Mouse (Mus musculus): ENCODE results near the gene Rft1. TPM values are rescaled to one million over a fixed set of nuclear protein-coding genes. Genes with fewer than 3 reads are reported as not detected.
"Not testable (repeated sequence)": the region's sequence is repeated elsewhere in the genome, so short reads cannot be mapped to it uniquely, and the experiment has no call there.

The Rft1 gene
- total RNA-seq, 2 experiments from 2014 or later = 10.1 to 11.3 TPM

DNA sequence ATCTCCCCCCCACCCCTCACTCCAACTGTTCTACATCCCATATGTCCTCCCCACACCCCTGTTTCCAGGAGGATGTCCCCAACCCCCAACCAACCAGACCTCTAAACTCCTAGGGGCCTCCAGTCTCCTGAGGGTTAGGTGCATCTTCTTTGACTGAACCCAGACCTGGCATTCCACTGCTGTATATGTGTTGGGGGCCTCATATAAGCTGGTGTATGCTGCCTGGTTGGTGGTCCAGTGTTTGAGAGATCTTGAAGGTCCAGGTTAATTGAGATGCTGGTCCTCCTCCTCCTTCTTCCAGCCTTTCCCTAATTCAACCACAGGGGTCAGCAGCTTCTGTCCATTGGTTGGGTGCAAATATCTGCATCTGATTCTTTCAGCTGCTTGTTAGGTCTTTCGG lies 64.5 kb downstream of the Rft1 start:
- DNase-seq (ENCODE audit: extremely low spot score in 1 of 2, low spot score in 1 of 2) = not testable (repeated sequence)

GRCm38 (mm10) chr14:30719514-30719913 lies 65.4 kb downstream of the Rft1 start:
- DNase-seq (ENCODE audit: extremely low spot score in 1 of 2, low spot score in 1 of 2) = no peak

DNA sequence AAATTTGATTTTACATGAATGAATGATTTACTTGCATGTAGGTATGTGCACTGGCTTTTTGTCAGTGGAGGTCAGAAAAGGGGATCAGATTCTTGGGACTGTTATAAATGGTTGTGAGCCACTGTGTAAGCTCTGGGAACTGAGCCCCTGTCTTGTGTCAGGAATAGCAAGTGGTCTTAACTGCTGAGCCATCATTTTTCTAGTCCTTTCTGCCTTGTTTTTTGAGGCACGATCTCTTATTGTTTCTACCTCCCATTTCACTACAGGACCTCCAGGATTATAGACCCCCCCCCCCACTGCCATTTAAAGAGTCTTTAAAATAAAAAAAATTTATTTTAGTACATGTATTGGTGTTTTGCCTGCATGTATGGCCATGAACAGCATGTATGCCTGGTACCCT lies 67.7 kb downstream of the Rft1 start:
- no peak for DNase-seq (ENCODE audit: extremely low spot score in 1 of 2, low spot score in 1 of 2)

- DNase-seq (ENCODE audit: extremely low spot score in 1 of 2, low spot score in 1 of 2) = no peak
Measured at GRCm38 (mm10) chr14:30722406-30722805, 68.2 kb downstream of the Rft1 start.

DNA sequence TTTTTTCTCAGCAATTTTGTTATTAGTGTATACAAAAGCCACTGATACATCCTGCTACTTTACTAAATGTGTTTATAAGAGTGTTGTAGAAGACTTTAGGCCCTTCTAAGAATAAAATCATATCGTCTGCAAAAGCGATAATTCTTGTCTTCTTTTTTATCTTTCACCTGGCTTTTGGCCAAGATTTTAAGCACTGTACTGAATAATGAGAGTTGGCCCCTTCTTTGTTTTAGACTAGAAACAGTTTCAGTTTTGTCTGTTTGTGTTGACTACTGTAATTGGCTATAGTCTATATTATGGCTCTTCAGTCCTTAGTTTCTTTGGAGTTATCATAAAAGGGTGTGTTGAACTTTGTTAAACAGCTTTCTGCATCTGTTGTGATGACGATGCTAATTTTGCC lies 77.7 kb downstream of the Rft1 start:
- no peak for DNase-seq (ENCODE audit: extremely low spot score in 1 of 2, low spot score in 1 of 2)

DNA sequence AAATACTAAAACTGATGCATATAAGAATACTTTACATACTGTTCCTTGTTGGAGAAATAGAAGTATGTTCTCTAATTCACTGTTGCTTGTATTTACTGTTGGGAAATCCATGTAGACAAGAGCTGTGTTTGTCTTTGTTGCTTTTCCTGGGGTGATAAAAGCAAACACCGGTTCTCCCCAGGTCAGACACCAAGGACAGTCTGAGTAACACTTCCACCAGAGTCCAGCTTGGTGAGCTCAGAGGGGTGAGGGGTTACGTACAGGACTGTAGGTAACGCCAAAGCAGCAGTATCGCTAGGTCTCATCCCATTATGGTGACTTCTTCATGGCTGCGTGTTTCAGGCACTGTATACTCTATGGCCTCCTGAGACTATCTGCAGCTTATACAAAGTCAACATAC lies 80.5 kb downstream of the Rft1 start:
- DNase-seq (ENCODE audit: extremely low spot score in 1 of 2, low spot score in 1 of 2) = no peak

- no peak for DNase-seq (ENCODE audit: extremely low spot score in 1 of 2, low spot score in 1 of 2)
Measured at GRCm38 (mm10) chr14:30735810-30736209, 81.7 kb downstream of the Rft1 start.

DNA sequence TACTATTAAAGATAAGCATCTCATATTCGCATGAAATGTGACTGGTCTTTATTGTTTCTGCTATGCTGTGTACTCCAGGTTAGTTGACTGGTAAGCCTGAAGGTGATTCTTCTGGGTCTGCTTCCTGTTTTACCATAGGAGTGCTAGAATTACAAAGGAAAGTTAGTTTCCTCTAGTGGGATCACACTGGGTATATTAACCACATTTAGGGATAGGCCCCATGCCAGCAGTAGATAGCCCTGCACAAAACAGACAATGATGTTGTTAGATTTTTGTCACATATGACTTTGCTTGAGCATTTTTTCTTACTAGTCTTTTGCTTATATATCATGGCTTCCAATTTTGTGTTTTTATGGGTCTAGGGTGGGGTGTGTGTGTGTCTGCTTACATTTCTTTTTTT lies 82.3 kb downstream of the Rft1 start:
- no peak for DNase-seq (ENCODE audit: extremely low spot score in 1 of 2, low spot score in 1 of 2)

Other genes starting within 250 kb of the Rft1 start
- 10 to 100 TPM; 19.4 to 20.2 TPM for gene Dcp1a, start 174.8 kb upstream of the Rft1 start, total RNA-seq (2021)
- 10 to 100 TPM; 35.9 to 53.8 TPM for gene Cacna1d, start 162.9 kb upstream of the Rft1 start, total RNA-seq (2021)
- 100 to 1,000 TPM; 159 to 182 TPM for gene Tkt, start 106.0 kb upstream of the Rft1 start, total RNA-seq (2021)
- gene Prkcd, start 28.1 kb upstream of the Rft1 start, total RNA-seq (2021) = 10 to 100 TPM; 27.3 to 30.6 TPM
- gene Sfmbt1, start 60.5 kb downstream of the Rft1 start, total RNA-seq (2021) = 10 to 100 TPM; 28.9 to 30.1 TPM
- 10 to 100 TPM; 19.2 to 24.6 TPM for gene Tmem110, start 171.2 kb downstream of the Rft1 start, total RNA-seq (2021)
- gene Mustn1, start 224.8 kb downstream of the Rft1 start, total RNA-seq (2021) = 1 to 10 TPM; 1.3 TPM
- not detected for gene Itih4, start 232.1 kb downstream of the Rft1 start, total RNA-seq (2021)